Mouse (Mus musculus): ENCODE measurements around the gene Phf5a. TPM values are rescaled to one million over a fixed set of nuclear protein-coding genes. Genes with fewer than 3 reads are reported as not detected.
"Not testable (repeated sequence)": the region's sequence is repeated elsewhere in the genome, so short reads cannot be mapped to it uniquely, and the experiment has no call there.

Gene Phf5a
- polyA plus RNA-seq, 1 experiment = 95.3 TPM

DNA sequence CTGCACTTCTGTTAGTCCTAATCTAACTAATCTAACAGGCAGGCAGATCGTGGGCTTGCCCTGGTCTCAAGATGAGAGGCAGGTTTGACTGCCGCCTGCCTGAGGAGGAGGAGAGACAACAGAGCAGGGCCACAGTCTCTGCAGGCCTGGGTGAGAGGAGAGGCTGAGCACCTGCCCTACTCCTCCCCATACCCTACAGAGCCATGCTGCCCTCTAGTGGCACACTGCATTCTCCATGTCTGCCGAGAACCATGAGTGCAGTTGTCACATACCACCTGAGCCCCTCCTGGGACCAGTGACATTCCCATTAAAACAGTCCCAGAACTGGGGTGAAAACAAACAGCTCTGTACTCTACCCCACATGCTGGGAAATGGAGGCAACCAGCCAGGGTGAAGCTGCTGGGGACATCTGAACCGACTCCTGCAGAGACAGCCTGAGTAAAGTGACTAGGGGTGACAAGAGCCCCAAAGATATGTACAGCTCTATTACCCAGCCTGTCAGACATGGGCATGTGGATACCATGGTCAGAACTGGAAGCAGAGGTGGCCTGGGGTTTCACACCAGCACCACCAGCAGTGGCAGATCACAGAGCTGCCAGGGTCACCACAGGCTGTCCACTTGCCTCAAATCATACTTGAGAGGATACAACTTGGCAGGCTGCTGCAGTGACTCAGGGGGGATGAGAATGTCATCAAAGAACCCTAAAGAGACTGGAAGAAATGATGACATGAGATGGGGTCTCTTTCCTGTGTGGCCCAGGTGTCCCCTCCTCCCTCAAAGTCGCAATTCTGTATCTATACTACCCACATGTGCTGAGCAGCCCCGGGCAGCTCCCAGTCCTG is 46.1 kb upstream of the Phf5a start:
- no peaks in the 10 kb centered on the region for H3K27me3 ChIP-seq (ENCODE audit: control insufficient read depth, insufficient read depth, insufficient read length)
- no peak overlapping the region for H3K4me3 ChIP-seq
- no peaks in the 10 kb centered on the region for H3K79me2 ChIP-seq (ENCODE audit: control insufficient read depth, insufficient read depth)
- H3ac ChIP-seq (ENCODE audit: control insufficient read depth, insufficient read length) = no peak overlapping the region
- H3K36me3 ChIP-seq (ENCODE audit: control insufficient read depth, insufficient read depth) = peaks cover 42% of the 10 kb centered on the region
- no peak overlapping the region for H3K4me2 ChIP-seq (ENCODE audit: low read depth)
- TF ChIP-seq E2F4 (IDR thresholded peaks at IDR 0.05; ENCODE audit: insufficient read depth) (no peak), CEBPB (IDR thresholded peaks at IDR 0.05; ENCODE audit: insufficient read depth, poor library complexity, severe bottlenecking) (no peak), MAX (IDR thresholded peaks at IDR 0.05; ENCODE audit: low read depth) (no peak), POLR2A (IDR thresholded peaks at IDR 0.05; ENCODE audit: insufficient read length, low read depth) (peak; percentile 46), TCF12 (IDR thresholded peaks at IDR 0.05; ENCODE audit: insufficient read depth, poor library complexity, severe bottlenecking) (no peak), POLR2AphosphoS2 (IDR thresholded peaks at IDR 0.05; ENCODE audit: insufficient read length, low read depth) (peak; percentile 86), MYOD1 (IDR thresholded peaks at IDR 0.05; ENCODE audit: control insufficient read depth in 1 of 3, insufficient read length in 2 of 3, low read depth in 2 of 3) (peak in 2 of 3 experiments; percentile 66 to 79), REST (IDR thresholded peaks at IDR 0.05; ENCODE audit: insufficient read depth, insufficient read length) (no peak), MYOG (IDR thresholded peaks at IDR 0.05; ENCODE audit: control insufficient read depth in 1 of 3, insufficient read depth in 1 of 3, insufficient read length in 2 of 3, low read depth in 2 of 3) (peak; percentile 5 to 63 (median 43)), TCF3 (IDR thresholded peaks at IDR 0.05; ENCODE audit: insufficient read length, low read depth) (no peak), USF1 (IDR thresholded peaks at IDR 0.05; ENCODE audit: low read depth) (no peak), SRF (IDR thresholded peaks at IDR 0.05; ENCODE audit: control insufficient read depth, insufficient read length, low read depth) (peak; percentile 45)

GRCm38 (mm10) chr15:81917201-81917600 is 45.5 kb upstream of the Phf5a start:
- Histone ChIP-seq H3K4me3 (no peak overlapping the region), H3K36me3 (ENCODE audit: control insufficient read depth, insufficient read depth) (peaks cover 49% of the 10 kb centered on the region), H3K79me2 (ENCODE audit: control insufficient read depth, insufficient read depth) (no peaks in the 10 kb centered on the region), H3K27me3 (ENCODE audit: control insufficient read depth, insufficient read depth, insufficient read length) (no peaks in the 10 kb centered on the region), H3K4me2 (ENCODE audit: low read depth) (no peak overlapping the region), H3ac (ENCODE audit: control insufficient read depth, insufficient read length) (no peak overlapping the region)
- TF ChIP-seq POLR2A (IDR thresholded peaks at IDR 0.05; ENCODE audit: insufficient read length, low read depth) (peak; percentile 29), POLR2AphosphoS2 (IDR thresholded peaks at IDR 0.05; ENCODE audit: insufficient read length, low read depth) (peak; percentile 86), REST (IDR thresholded peaks at IDR 0.05; ENCODE audit: insufficient read depth, insufficient read length) (no peak), MYOD1 (IDR thresholded peaks at IDR 0.05; ENCODE audit: control insufficient read depth in 1 of 3, insufficient read length in 2 of 3, low read depth in 2 of 3) (no peak), USF1 (IDR thresholded peaks at IDR 0.05; ENCODE audit: low read depth) (no peak), SRF (IDR thresholded peaks at IDR 0.05; ENCODE audit: control insufficient read depth, insufficient read length, low read depth) (no peak), CEBPB (IDR thresholded peaks at IDR 0.05; ENCODE audit: insufficient read depth, poor library complexity, severe bottlenecking) (no peak)

DNA sequence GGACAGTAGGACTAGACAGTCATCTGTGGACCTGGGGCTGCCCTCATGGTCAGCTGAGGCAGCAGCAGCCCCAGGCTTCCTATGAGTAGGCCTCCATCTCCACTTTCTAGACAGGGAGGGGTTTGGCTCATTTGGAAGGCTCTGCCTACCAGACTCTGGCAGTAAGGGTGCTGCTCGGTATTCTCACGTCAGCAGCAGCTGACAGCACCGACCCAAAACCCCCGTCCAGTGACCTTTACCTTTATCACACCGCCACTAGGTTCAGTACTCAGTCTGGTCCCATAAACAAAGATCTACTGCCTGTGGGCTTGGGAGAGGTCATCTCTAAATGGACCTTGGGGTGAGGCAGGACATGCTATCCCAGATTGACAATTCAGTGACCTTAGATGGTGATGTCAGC is 44.0 kb upstream of the Phf5a start:
- Histone ChIP-seq H3K36me3 (ENCODE audit: control insufficient read depth, insufficient read depth) (peaks cover 57% of the 10 kb centered on the region), H3ac (ENCODE audit: control insufficient read depth, insufficient read length) (no peak overlapping the region), H3K79me2 (ENCODE audit: control insufficient read depth, insufficient read depth) (no peaks in the 10 kb centered on the region), H3K27me3 (ENCODE audit: control insufficient read depth, insufficient read depth, insufficient read length) (no peaks in the 10 kb centered on the region), H3K4me3 (no peak overlapping the region), H3K4me2 (ENCODE audit: low read depth) (no peak overlapping the region)
- TF ChIP-seq POLR2AphosphoS2 (IDR thresholded peaks at IDR 0.05; ENCODE audit: insufficient read length, low read depth) (peak; percentile 15), MYOD1 (IDR thresholded peaks at IDR 0.05; ENCODE audit: control insufficient read depth in 1 of 3, insufficient read length in 2 of 3, low read depth in 2 of 3) (no peak)

DNA sequence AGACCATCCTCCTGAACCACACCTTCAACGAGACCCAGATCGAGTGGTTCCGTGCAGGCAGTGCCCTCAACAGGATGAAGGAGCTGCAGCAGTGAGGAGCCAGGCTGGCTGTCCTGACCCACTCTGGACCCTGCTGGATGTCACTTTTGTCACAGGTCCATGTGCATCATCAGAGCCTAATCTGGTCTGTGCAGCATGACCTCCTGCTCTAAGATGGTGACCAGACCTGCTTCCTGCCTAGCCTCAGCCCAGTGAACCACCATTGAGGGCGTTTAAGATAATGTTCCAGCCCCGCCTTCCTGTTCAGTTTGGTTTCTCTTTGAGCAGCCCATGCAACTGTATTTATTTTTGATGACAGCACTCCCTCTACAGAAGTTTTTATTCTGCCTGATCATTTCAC is 43.0 kb upstream of the Phf5a start:
- no peak overlapping the region for H3K4me3 ChIP-seq
- peaks cover 66% of the 10 kb centered on the region for H3K36me3 ChIP-seq (ENCODE audit: control insufficient read depth, insufficient read depth)
- H3K79me2 ChIP-seq (ENCODE audit: control insufficient read depth, insufficient read depth) = no peaks in the 10 kb centered on the region
- H3K27me3 ChIP-seq (ENCODE audit: control insufficient read depth, insufficient read depth, insufficient read length) = no peaks in the 10 kb centered on the region
- TF ChIP-seq POLR2AphosphoS2 (IDR thresholded peaks at IDR 0.05; ENCODE audit: insufficient read length, low read depth) (peak; percentile 75), TCF12 (IDR thresholded peaks at IDR 0.05; ENCODE audit: insufficient read depth, poor library complexity, severe bottlenecking) (no peak), POLR2A (IDR thresholded peaks at IDR 0.05; ENCODE audit: insufficient read length, low read depth) (peak; percentile 27), TCF3 (IDR thresholded peaks at IDR 0.05; ENCODE audit: insufficient read length, low read depth) (no peak)
- no peak overlapping the region for H3ac ChIP-seq (ENCODE audit: control insufficient read depth, insufficient read length)
- no peak overlapping the region for H3K4me2 ChIP-seq (ENCODE audit: low read depth)

GRCm38 (mm10) chr15:81912498-81912897 is 40.8 kb upstream of the Phf5a start:
- Histone ChIP-seq H3K36me3 (ENCODE audit: control insufficient read depth, insufficient read depth) (peaks cover 83% of the 10 kb centered on the region), H3K27me3 (ENCODE audit: control insufficient read depth, insufficient read depth, insufficient read length) (no peaks in the 10 kb centered on the region), H3ac (ENCODE audit: control insufficient read depth, insufficient read length) (no peak overlapping the region), H3K4me2 (ENCODE audit: low read depth) (no peak overlapping the region), H3K79me2 (ENCODE audit: control insufficient read depth, insufficient read depth) (no peaks in the 10 kb centered on the region), H3K4me3 (no peak overlapping the region)
- TF ChIP-seq MYOG (IDR thresholded peaks at IDR 0.05; ENCODE audit: control insufficient read depth in 1 of 3, insufficient read depth in 1 of 3, insufficient read length in 2 of 3, low read depth in 2 of 3) (no peak), MYOD1 (IDR thresholded peaks at IDR 0.05; ENCODE audit: control insufficient read depth in 1 of 3, insufficient read length in 2 of 3, low read depth in 2 of 3) (peak in 1 of 3 experiments; percentile 14)

GRCm38 (mm10) chr15:81908767-81909166 is 37.1 kb upstream of the Phf5a start:
- not testable (repeated sequence) for H3K79me2 ChIP-seq (ENCODE audit: control insufficient read depth, insufficient read depth); H3K4me2 ChIP-seq (ENCODE audit: low read depth); H3K27me3 ChIP-seq (ENCODE audit: control insufficient read depth, insufficient read depth, insufficient read length); H3K4me3 ChIP-seq; H3ac ChIP-seq (ENCODE audit: control insufficient read depth, insufficient read length)
- H3K36me3 ChIP-seq (ENCODE audit: control insufficient read depth, insufficient read depth) = peaks cover 84% of the 10 kb centered on the region

All from myocyte (in vitro differentiated cells).